Mouse (Mus musculus) forebrain, embryonic 10.5 days (tissue): Measurements from ENCODE around the gene Arid3b. TPM values are rescaled to one million over a fixed set of nuclear protein-coding genes. Genes with fewer than 3 reads are reported as not detected.

ENCODE experiments used
- DNase-seq: peaks from one replicate; pipeline ENCODE4 v3.0.0-alpha.2; 2017; ENCODE audit warnings: low spot score; ENCODE audit errors: extremely low spot score
- H3K27ac ChIP-seq: fragments of 300-500 bp; sonication (generic); 2 replicates; pipeline ENCODE4 v1.5.1; 2016; ENCODE audit warnings: mild to moderate bottlenecking
- H3K27me3 ChIP-seq: fragments of 300-500 bp; sonication (generic); 2 replicates; pipeline ENCODE4 v1.6.1; 2016; ENCODE audit warnings: mild to moderate bottlenecking; ENCODE audit not compliant: poor library complexity, severe bottlenecking
- H3K36me3 ChIP-seq: fragments of 300-500 bp; sonication (generic); replicated peaks from 2 replicates; pipeline ENCODE4 v1.6.1; 2016; ENCODE audit warnings: mild to moderate bottlenecking, moderate library complexity
- H3K4me1 ChIP-seq: fragments of 300-500 bp; sonication (generic); 2 replicates; pipeline ENCODE4 v1.6.1; 2016
- H3K4me3 ChIP-seq: fragments of 300-500 bp; sonication (generic); 2 replicates; pipeline ENCODE4 v1.5.1; 2016; ENCODE audit warnings: mild to moderate bottlenecking, moderate library complexity
- H3K9me3 ChIP-seq: fragments of 300-500 bp; sonication (generic); 2 replicates; pipeline ENCODE4 v1.6.1; 2016; ENCODE audit warnings: mild to moderate bottlenecking, moderate library complexity
- WGBS: fragments of 180-500 bp; shearing (Covaris S2); methylation state at CpG from one replicate; pipeline ENCODE4 v1.1.7; 2016; 5-methylcytosine and 5-hydroxymethylcytosine counted together
- polyA plus RNA-seq: library from polyadenylated mRNA; unstranded; fragments of >200 nt; fragmentation: Nextera tagmentation; extraction: Ambion mirVana; gene quantifications from 2 replicates; pipeline ENCODE4 v1.2.1, GENCODE M21; 2016

Gene Arid3b
- polyA plus RNA-seq, 1 experiment from 2014 or later = 41.0 TPM

GRCm38 (mm10) chr9:57766431-57766830 is 70.2 kb downstream of the Arid3b start:
- 0 out of 2 replicates have a peak, but pooled peaks cover 7% of the 10 kb centered on the region for H3K27me3 ChIP-seq
- H3K27ac ChIP-seq = peak overlapping the region; percentile 99
- H3K4me1 ChIP-seq = peaks cover 48% of the 10 kb centered on the region
- H3K36me3 ChIP-seq = peaks cover 5% of the 10 kb centered on the region
- 49% methylated on average over 6 of the region's 6 CpGs for WGBS
- H3K4me3 ChIP-seq = peak overlapping the region; percentile 95
- DNase-seq = no peak
- no peaks in the 10 kb centered on the region for H3K9me3 ChIP-seq

DNA sequence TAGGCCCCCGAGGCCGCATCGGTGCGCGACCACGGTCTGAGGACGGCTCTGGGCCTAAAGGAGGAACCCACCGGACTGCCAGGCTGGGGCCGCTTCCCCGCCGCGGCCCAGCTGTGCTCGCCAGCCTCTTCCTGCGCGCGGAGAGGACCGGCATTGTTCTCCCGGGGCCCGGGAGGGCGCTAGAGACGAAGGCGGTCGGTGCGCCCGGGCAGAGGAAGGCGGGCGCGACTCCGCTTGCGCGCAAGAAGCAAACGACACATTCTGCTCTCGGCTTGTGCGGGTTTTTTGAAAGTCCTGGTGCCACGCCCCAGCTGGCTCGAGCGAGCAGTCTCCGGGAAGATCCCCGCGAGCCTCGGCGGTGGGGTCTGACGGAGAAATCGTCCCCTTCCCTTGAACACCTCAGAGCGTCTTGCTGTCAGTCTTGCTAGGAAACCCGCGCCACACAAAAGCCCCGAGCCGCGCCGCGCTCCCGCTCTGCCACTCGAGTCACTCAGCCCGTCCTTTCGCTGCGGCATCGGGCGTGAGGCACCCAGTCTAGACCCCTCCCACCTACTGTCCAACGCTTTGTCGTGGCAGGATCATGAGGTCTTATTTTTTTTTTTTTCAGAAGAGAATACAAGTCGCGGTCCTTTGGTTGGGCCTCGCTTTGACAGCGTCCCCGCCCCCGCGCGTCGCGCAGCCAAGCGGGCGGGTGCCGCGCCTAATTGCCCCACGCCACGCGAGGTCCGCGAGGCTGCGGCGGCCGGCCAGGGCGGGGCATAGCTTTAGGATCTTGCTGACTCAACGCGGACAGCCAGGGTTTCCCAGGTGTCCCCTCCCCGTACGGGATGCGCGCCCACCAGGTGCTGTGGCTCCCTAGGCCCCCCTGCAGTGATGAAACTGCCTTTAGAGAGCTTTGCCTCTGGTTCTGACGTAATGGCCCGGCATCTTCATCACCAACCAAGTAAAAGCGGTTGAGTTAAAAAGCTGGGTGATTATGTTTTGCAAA is 70.9 kb downstream of the Arid3b start, which contains the start of gene Clk3:
TSS of gene Clk3 (minus strand) at position 497 of the 988 bp plus-strand sequence.
- Histone ChIP-seq H3K4me3 (peak within 1 kb of the TSS; percentile 95), H3K27me3 (0 out of 2 replicates have a peak, but pooled peaks cover 7% of the 10 kb centered on the region), H3K9me3 (no peaks in the 10 kb centered on the region), H3K4me1 (peaks cover 48% of the 10 kb centered on the region), H3K27ac (peak within 1 kb of the TSS; percentile 99), H3K36me3 (peaks cover 13% of the 10 kb centered on the region)
- whole genome bisulfite sequencing = under 1% methylated on average over 93 of the region's 93 CpGs
- DNase-seq = no peak

DNA sequence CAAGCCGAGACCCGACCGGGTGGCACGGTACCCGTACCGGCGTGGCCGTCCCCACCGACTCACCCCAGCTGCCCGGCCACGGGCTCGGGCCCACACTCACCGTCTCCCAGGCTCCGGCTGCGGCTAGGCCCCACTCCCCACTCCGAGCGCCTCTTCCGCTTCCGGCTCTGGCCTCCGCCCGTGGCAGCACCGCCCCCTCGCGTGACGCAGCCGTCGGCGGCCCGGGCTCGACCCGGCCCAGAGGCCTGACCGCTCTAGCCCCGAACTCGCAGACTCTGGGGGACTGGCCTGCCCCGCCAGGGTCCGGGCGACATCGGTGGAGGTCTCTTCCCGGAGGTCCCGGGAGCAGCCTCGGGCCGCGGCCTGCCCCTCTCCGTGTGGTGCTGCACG is 71.6 kb downstream of the Arid3b start:
- no peaks in the 10 kb centered on the region for H3K9me3 ChIP-seq
- H3K27ac ChIP-seq = peak overlapping the region; percentile 99
- DNase-seq = peak; percentile 93
- peaks cover 20% of the 10 kb centered on the region for H3K36me3 ChIP-seq
- H3K27me3 ChIP-seq = 0 out of 2 replicates have a peak, but pooled peaks cover 7% of the 10 kb centered on the region
- peaks cover 48% of the 10 kb centered on the region for H3K4me1 ChIP-seq
- peak overlapping the region; percentile 95 for H3K4me3 ChIP-seq
- WGBS = under 1% methylated on average over 38 of the region's 45 CpGs

- peak overlapping the region; percentile 95 for H3K4me3 ChIP-seq
- H3K36me3 ChIP-seq = peaks cover 26% of the 10 kb centered on the region
- peaks cover 48% of the 10 kb centered on the region for H3K4me1 ChIP-seq
- no peaks in the 10 kb centered on the region for H3K9me3 ChIP-seq
- H3K27me3 ChIP-seq = 0 out of 2 replicates have a peak, but pooled peaks cover 7% of the 10 kb centered on the region
- WGBS = under 1% methylated on average over 57 of the region's 57 CpGs
- H3K27ac ChIP-seq = peak overlapping the region; percentile 99
- DNase-seq = peak; percentile 30
Observed at GRCm38 (mm10) chr9:57764147-57764973, 72.2 kb downstream of the Arid3b start.

DNA sequence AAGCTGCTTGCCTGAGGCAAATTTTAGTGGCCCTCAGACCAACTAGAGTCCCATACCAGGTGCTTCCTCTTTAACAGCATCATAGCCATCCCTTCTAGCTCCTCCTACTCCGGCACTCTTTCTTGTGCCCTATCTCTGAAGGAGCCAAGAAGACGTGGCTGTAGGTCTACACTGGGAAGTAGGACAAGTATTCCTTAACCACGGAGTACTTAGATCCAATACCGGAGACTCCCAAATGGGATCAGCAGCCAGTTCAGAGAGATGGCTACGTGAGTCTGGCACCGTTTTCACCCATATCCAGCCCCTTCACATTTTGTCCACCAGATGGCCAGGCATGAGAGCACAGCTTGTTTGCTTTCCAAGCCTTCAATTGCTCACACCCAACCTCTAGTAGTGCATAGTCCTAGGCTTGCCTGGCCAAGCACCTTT is 74.0 kb downstream of the Arid3b start:
- Histone ChIP-seq H3K27ac (no peak overlapping the region), H3K4me3 (peak overlapping the region; percentile 95; the same call in 1 of the 2 replicates)

DNA sequence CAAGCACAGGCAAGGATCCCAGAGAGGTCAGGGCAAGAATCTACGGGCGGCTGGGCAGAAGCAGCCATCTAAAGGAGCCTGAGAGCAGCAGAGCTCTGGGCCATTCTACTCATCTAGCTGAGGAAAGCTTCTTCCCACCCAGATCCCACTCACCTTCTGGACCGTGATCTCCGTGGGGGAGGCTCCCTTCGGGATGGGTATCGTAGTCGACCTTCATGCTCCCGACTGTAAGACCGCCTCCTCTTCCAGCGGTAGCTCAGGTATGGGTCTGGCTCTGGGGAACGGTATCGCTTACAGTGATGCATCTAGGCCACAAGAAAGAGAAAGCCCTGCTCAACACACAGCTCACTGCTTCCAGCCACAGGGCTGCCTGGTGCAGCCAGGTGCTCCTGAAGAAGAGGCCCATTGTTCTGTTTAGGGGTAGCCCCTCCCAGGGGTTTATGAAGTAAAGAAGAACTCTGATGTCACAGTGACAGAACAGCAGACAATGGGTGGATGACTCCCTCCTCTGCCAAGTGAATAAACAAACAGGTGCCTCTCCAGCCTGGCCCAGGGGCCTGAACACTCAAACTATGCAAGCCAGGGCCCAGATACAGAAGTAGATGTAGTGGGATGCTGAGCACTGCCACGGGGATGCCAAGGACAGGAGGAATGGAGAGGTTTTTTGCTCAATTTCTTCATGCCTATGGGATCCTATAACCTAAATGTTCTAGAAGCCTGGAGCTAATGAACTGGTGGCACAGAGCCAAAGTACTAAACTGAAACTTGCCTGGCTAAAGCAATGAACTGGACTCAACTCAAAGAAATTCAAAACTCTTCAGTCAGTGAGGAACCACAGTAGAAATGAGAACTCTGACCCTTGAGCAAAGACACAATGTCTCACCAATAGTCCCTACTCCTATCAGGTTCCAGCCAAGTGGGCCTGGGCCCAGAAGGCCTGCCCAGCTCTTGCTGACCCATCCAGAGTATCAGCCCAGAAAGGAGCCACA is 74.7 kb downstream of the Arid3b start:
- H3K27me3 ChIP-seq = 0 out of 2 replicates have a peak, but pooled peaks cover under 1% of the 10 kb centered on the region
- peaks cover 51% of the 10 kb centered on the region for H3K36me3 ChIP-seq
- peaks cover 46% of the 10 kb centered on the region for H3K4me1 ChIP-seq
- peak overlapping the region; percentile 95; the same call in 1 of the 2 replicates for H3K4me3 ChIP-seq
- H3K9me3 ChIP-seq = no peaks in the 10 kb centered on the region
- WGBS = 97% methylated on average over 13 of the region's 13 CpGs
- no peak overlapping the region for H3K27ac ChIP-seq
- no peak for DNase-seq

More for the DNA sequence above, 74.0 kb downstream of the Arid3b start:
- 80% methylated on average over 6 of the region's 6 CpGs for WGBS
- Histone ChIP-seq H3K9me3 (no peaks in the 10 kb centered on the region), H3K4me1 (peaks cover 48% of the 10 kb centered on the region), H3K27me3 (0 out of 2 replicates have a peak, but pooled peaks cover 7% of the 10 kb centered on the region), H3K36me3 (peaks cover 44% of the 10 kb centered on the region)
- no peak for DNase-seq

DNA sequence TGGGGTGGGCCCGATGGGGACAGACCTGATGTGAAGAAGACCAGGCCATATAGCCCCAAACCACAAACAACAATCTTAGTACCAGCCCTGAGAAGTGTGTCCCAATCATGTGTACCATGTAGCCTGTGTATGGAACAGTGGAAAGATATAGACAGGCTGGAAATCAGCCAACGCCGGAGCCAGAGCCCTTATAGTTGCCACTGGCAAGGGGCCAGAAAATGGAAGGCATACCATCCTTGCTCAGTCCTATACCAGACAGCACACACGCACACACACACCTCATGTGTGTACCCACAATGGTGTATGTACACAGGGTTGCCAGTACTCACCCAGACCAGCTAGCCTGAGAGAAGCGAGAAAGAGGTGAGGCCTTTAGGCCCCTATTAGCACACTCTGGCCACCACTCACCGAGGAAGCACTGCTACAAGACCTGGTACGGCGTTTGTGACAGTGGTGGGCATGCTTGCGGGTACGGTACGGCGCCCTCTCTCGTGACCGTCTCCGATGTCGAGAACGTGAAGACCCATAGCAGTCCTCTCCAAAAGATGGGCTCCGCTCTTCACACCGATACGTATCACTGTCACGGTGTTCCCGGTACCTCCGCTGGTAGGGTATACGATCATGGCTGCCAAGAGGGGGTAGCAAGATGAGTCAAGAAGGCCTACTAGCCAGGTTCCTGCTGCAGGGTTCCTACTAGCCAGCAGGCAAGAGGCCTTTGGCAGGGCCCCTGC is 76.0 kb downstream of the Arid3b start:
- Histone ChIP-seq H3K27ac (no peak overlapping the region), H3K4me3 (no peak overlapping the region), H3K9me3 (no peaks in the 10 kb centered on the region), H3K4me1 (peaks cover 35% of the 10 kb centered on the region), H3K36me3 (peaks cover 62% of the 10 kb centered on the region), H3K27me3 (no peaks in the 10 kb centered on the region)
- WGBS = 97% methylated on average over 24 of the region's 24 CpGs
- DNase-seq = no peak

- Histone ChIP-seq H3K27ac (no peak overlapping the region), H3K4me3 (no peak overlapping the region), H3K36me3 (peaks cover 75% of the 10 kb centered on the region), H3K27me3 (no peaks in the 10 kb centered on the region), H3K4me1 (peaks cover 28% of the 10 kb centered on the region), H3K9me3 (no peaks in the 10 kb centered on the region)
- DNase-seq = peak; percentile 62
- WGBS = 35% methylated on average over 6 of the region's 6 CpGs
Observed at GRCm38 (mm10) chr9:57759289-57759688, 77.3 kb downstream of the Arid3b start.

- Histone ChIP-seq H3K4me1 (peaks cover 20% of the 10 kb centered on the region), H3K4me3 (no peak overlapping the region), H3K27me3 (no peaks in the 10 kb centered on the region), H3K36me3 (peaks cover 83% of the 10 kb centered on the region), H3K27ac (no peak overlapping the region), H3K9me3 (no peaks in the 10 kb centered on the region)
- WGBS = 94% methylated on average over 22 of the region's 22 CpGs
- no peak for DNase-seq
Observed at GRCm38 (mm10) chr9:57758528-57758927, 78.1 kb downstream of the Arid3b start.

- Histone ChIP-seq H3K27ac (no peak overlapping the region), H3K4me3 (no peak overlapping the region), H3K4me1 (peaks cover 11% of the 10 kb centered on the region), H3K27me3 (no peaks in the 10 kb centered on the region), H3K36me3 (peaks cover 92% of the 10 kb centered on the region), H3K9me3 (no peaks in the 10 kb centered on the region)
- 87% methylated on average over 3 of the region's 3 CpGs for WGBS
- DNase-seq = no peak
Observed at GRCm38 (mm10) chr9:57757578-57757977, 79.0 kb downstream of the Arid3b start.

DNA sequence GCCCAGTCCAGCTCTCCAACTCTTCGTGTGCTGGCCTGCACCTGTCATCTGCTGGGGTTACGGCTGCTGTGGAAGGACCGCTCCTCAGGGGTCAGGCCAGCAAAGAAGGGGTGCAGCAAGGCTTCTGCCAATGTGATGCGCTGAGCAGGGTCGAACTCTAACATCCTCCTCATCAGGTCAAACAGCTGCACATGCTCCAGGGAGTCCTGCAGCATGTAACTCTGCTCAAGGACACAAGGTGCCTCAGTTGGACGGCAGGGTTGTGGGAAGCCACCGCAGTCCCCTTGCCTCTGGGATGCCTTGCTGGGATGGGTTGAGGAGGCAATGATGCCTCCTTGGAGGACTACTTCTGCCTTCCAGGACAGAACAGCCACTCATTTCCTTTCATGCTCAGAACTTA is 85.7 kb downstream of the Arid3b start:
- no peaks in the 10 kb centered on the region for H3K4me1 ChIP-seq
- H3K36me3 ChIP-seq = peaks cover 100% of the 10 kb centered on the region
- WGBS = 87% methylated on average over 7 of the region's 7 CpGs
- no peak for DNase-seq
- no peak overlapping the region for H3K4me3 ChIP-seq
- no peaks in the 10 kb centered on the region for H3K9me3 ChIP-seq
- no peak overlapping the region for H3K27ac ChIP-seq
- H3K27me3 ChIP-seq = no peaks in the 10 kb centered on the region
